Mouse (Mus musculus) brain, embryonic 14.5 days (tissue): ENCODE measurements at regions not wholly inside any gene's neighbourhood (a gene's known extent, or its start where the extent isn't known, plus 50 kb on each side); places are given as distances from the start of the nearest gene placed in this dataset.

Experiments
- CTCF ChIP-seq: fragments of 200-500 bp; IDR thresholded peaks from 2 replicates; pipeline ENCODE4 v1.5.1; 2012; ENCODE audit warnings: inconsistent platforms, mild to moderate bottlenecking, moderate library complexity, borderline replicate concordance; ENCODE audit not compliant: insufficient read depth, insufficient read length; ENCODE audit errors: extremely low read depth
- POLR2A ChIP-seq: fragments of 200-500 bp; IDR thresholded peaks from 2 replicates; pipeline ENCODE4 v1.6.1; 2012; ENCODE audit warnings: mild to moderate bottlenecking, inconsistent platforms, borderline replicate concordance; ENCODE audit not compliant: poor library complexity, insufficient read depth, insufficient read length, severe bottlenecking; ENCODE audit errors: extremely low read depth

DNA sequence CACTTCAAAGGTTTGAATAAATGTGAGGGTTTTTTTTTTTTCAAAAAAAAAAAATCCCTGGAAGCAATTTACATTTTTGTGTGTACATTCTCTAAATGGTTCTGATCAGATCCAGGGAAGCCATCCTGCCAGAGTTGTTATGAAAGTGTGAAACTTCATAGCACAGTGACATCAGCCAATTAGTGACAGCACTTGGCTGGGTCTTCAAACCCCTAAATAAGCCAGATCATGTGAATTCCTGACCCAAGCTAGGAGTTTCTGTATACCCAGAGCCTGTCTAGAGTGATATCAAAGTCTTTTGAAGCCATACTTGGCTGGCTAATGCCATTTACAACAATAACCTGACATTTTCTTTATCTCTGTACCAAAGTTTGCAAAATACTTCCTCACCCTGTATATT is 151.6 kb upstream of the Kirrel3 start:
- TF ChIP-seq POLR2A = no peak
- TF ChIP-seq CTCF = no peak
